Mouse (Mus musculus): ENCODE results near the gene Olfr1231.

Gene Olfr1231

GRCm38 (mm10) chr2:89306974-89307373, at the start of gene Olfr1231:
Olfr1231 (minus strand) TSS chr2:89307074.
- no peak for DNase-seq (ENCODE audit: low spot score in 2 of 2)

DNA sequence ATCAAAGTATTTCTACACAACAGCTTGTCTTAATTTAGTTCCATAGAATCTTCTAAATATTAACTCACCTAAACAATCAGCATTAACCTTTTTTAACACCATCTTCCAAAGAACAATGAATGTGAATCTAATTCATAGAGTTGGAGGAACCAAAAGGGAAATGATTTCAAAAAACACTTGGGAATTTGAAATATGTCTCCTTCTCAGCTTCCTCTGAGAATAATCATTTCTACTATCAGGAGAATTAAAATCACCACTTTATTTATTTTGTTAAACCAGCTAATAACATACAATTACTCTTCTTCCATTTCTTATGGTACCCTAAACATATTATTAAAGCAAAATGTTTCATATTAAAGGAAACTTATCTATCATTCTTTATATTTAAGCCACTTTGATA, 35.4 kb upstream of the Olfr1231 start, which contains the start of gene Olfr1233:
TSS of gene Olfr1233 (minus strand) at position 101 of the 400 bp plus-strand sequence.
- DNase-seq (ENCODE audit: low spot score in 2 of 2): no peak

GRCm38 (mm10) chr2:89329575-89329974, 22.7 kb upstream of the Olfr1231 start, which contains the start of gene Olfr1232:
Olfr1232 (minus strand) TSS chr2:89329675.
- DNase-seq (ENCODE audit: low spot score in 2 of 2): no peak

DNA sequence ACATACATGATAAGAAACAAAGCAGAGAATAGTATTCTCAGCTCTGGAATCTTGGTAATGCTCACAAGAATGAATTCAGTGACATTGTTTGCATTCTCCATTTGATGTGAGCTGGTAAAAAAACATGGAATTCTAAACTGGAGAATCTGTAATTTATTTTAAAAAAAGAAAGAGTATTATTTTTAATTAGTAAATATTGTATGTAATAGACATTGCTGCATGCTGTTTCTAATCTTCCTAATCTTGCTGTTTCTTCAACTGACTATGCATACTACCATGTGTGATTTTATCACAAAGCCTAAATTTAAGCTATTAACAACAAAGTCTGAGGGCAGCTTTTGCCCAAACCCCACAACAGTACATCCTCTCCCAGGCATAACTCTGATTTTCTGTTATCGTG, 9.7 kb downstream of the Olfr1231 start, which contains the start of gene Olfr1230:
TSS of gene Olfr1230 (minus strand) at position 101 of the 400 bp plus-strand sequence.
- no peak for DNase-seq (ENCODE audit: low spot score in 2 of 2)

DNA sequence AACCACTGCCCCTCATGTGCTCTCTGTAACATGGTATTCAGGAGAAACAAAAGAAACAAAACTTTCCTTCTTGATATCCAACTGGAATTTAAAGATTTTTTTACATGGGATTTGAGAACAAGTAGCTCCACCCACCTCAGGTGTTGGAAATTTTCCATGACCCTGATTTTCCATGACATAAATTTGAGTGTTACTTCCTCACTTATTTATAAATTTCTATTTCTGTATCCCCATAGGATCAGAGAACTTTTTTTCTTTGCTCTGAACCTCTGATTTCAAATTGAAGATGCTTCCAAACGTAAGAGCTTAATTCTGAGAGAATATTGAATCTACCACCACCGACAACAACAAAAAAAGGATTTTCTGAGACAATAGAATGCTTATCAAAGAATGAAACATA, 19.0 kb downstream of the Olfr1231 start, which contains the start of gene Olfr1229:
TSS of gene Olfr1229 (minus strand) at position 101 of the 400 bp plus-strand sequence.
- no peak for DNase-seq (ENCODE audit: low spot score in 2 of 2)

DNA sequence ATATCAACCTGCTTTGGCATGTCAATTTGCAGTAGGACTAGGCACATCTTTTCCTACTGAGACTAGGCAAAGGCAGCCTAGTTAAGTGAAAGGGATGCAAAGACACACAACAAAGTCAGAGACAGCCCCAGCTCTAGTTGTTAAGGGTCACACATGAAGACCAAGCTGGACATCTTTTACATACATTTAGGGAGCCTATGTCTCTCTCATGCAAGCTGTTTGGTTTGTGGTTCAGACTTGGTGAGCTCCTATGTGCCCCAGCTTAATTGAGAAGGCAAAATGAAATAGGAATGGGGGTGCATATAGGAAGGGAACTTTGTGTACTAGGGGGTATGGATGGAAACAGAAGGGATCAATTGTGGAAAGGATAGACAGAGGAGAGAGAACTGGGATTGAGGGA, 52.9 kb downstream of the Olfr1231 start, which contains the start of gene Olfr1228:
TSS of gene Olfr1228 (minus strand) at position 101 of the 400 bp plus-strand sequence.
- no peak for DNase-seq (ENCODE audit: low spot score in 2 of 2)
